Comparison of ENCODE assay signal across 25 mouse cellular contexts in the genomic region with DNA sequence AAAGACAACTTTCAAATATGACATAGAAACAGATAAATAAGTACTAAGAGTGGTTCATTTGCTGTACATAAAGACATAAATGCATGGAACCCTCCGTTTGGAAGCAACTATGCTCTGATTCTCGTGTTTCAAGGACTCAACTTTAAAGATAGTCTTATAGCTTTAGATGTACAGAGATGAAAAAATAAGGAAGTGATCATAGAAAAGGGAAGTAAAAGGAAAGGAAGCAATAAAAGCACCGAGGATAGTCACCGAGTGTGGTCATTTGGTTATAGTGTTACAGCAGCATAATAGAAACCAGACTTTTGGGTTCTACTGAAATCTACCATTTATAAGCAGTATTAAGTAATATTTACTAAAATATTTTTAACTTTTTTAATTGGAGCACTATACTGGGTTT. TPM values are rescaled to one million over a fixed set of nuclear protein-coding genes. Genes with fewer than 3 reads are reported as not detected.
DNase-seq lines count a peak whose midpoint lies in the region; ATAC-seq and TF ChIP-seq lines count a peak whose summit lies in the region.
"Had no signal": no experiment of that assay in that cellular context is flagged by ENCODE, and none has a peak within 500 bp of the region (broad histone marks: within the 10 kb centered on the region; RNA-seq: fewer than 3 reads in every experiment).

No protein-coding gene starts in this region.

- H3K36me3 ChIP-seq in CH12.LX (replicated peaks in 1 of 2; ENCODE audit: control insufficient read depth in 1 of 2, insufficient read depth in 1 of 2, low read length in 1 of 2) = no peaks in the 10 kb centered on the region
- H3K36me3 ChIP-seq in midbrain, postnatal 0 days (ENCODE audit: insufficient read depth, low read length) = no peaks in the 10 kb centered on the region
- H3K36me3 ChIP-seq: embryonic facial prominence, embryonic 12.5 days; forebrain, embryonic 15.5 days; heart, embryonic 12.5 days; hindbrain, embryonic 12.5 days had no signal

- H3K9ac ChIP-seq in CH12.LX (ENCODE audit: insufficient read depth, low read depth) = no peak overlapping the region
- H3K9ac ChIP-seq in midbrain, postnatal 0 days (replicated peaks; ENCODE audit: low read length, poor library complexity, severe bottlenecking) = no peak overlapping the region
- H3K9ac ChIP-seq: embryonic facial prominence, embryonic 12.5 days; forebrain, embryonic 15.5 days; heart, embryonic 12.5 days; hindbrain, embryonic 12.5 days had no signal

- dilution Hi-C loops in CH12.LX (cut with MboI; ENCODE audit: extremely low pct_ligation_motif_present, extremely low pct_unique_long_range_greater_than_20kb, low sequenced_read_pairs) = no loop called here

- H3K9me3 ChIP-seq in CH12.LX (replicated peaks; ENCODE audit: low read length) = no peaks in the 10 kb centered on the region
- no peaks in the 10 kb centered on the region for H3K9me3 ChIP-seq in midbrain, postnatal 0 days (ENCODE audit: low read length)
- H3K9me3 ChIP-seq: embryonic facial prominence, embryonic 12.5 days; forebrain, embryonic 15.5 days; heart, embryonic 12.5 days; hindbrain, embryonic 12.5 days had no signal

- TF ChIP-seq CTCF in CH12.LX (conservative IDR thresholded peaks at IDR 0.05 in 1 of 2, IDR thresholded peaks at IDR 0.05 in 1 of 2; ENCODE audit: low read depth in 2 of 2, low read length in 2 of 2) = no peak
- TF ChIP-seq CTCF in midbrain, postnatal 0 days (IDR thresholded peaks at IDR 0.05) = no peak

- TF ChIP-seq EP300 in CH12.LX (IDR thresholded peaks at IDR 0.05; ENCODE audit: low read length) = peak; percentile 89

- peaks cover 3% of the 10 kb centered on the region for H3K79me2 ChIP-seq in CH12.LX (replicated peaks; ENCODE audit: control insufficient read depth, extremely low read depth, insufficient read depth, poor library complexity, severe bottlenecking)

- no peak overlapping the region for H3K4me2 ChIP-seq in CH12.LX (ENCODE audit: insufficient read depth, low read depth, poor library complexity, severe bottlenecking)
- H3K4me2 ChIP-seq in midbrain, postnatal 0 days (ENCODE audit: low read depth, low read length, poor library complexity, severe bottlenecking) = no peak overlapping the region
- H3K4me2 ChIP-seq: embryonic facial prominence, embryonic 12.5 days; forebrain, embryonic 15.5 days; heart, embryonic 12.5 days; hindbrain, embryonic 12.5 days had no signal

- peak; percentile 76 for DNase-seq in 416B (ENCODE audit: low read depth)
- peak; percentile 62 for DNase-seq in CH12.LX (ENCODE audit: extremely low read depth)
- DNase-seq in cerebellum, postnatal 4 days (ENCODE audit: low spot score in 2 of 2) = no peak
- DNase-seq in neural tube, embryonic 10.5 days (ENCODE audit: extremely low spot score, low spot score) = no peak
- no peak for DNase-seq in midbrain, postnatal 0 days (ENCODE audit: low spot score)
- DNase-seq in adrenal gland, postnatal 14 days = no peak
- DNase-seq: adrenal gland, postnatal 10 days; B cell, adult 2 months; cerebellum, adult 11-12 months; cerebellum, adult 9-11 months; gastrocnemius, postnatal 10 days had no signal

- no peak for TF ChIP-seq POLR2A in CH12.LX (IDR thresholded peaks at IDR 0.05; ENCODE audit: low read depth, low read length)

- no peak for TF ChIP-seq RAD21 in CH12.LX (IDR thresholded peaks at IDR 0.05; ENCODE audit: low read depth, low read length)

- peaks cover 4 to 51% of the 10 kb centered on the region in 2 experiments; a peak in 2 of 4 replicates for H3K4me1 ChIP-seq in CH12.LX (ENCODE audit: control insufficient read depth in 1 of 2, insufficient read depth in 2 of 2)
- no peaks in the 10 kb centered on the region for H3K4me1 ChIP-seq in midbrain, postnatal 0 days (ENCODE audit: insufficient read depth, low read length)
- H3K4me1 ChIP-seq: embryonic facial prominence, embryonic 12.5 days; forebrain, embryonic 15.5 days; heart, embryonic 12.5 days; hindbrain, embryonic 12.5 days had no signal

- ATAC-seq in common myeloid progenitor, adult 5-6 weeks (replicated peaks; ENCODE audit: low read depth, poor library complexity, severe bottlenecking) = peak; percentile 55
- peak; percentile 65 for ATAC-seq in megakaryocyte progenitor cell, adult 5-6 weeks (replicated peaks; ENCODE audit: poor library complexity)
- no peak for ATAC-seq in midbrain, postnatal 0 days (ENCODE audit: low FRiP score)
- ATAC-seq: CD4-positive, CD25-positive, alpha-beta regulatory T cell, adult 4 months; forebrain, embryonic 15.5 days; hindbrain, embryonic 16.5 days; inflammation-experienced regulatory T-cells, adult 6 months; intestine, postnatal 0 days had no signal

- H3K27ac ChIP-seq in CH12.LX (ENCODE audit: insufficient read depth, low read depth) = no peak overlapping the region
- H3K27ac ChIP-seq in midbrain, postnatal 0 days (ENCODE audit: low read depth, low read length) = no peak overlapping the region
- H3K27ac ChIP-seq: embryonic facial prominence, embryonic 12.5 days; forebrain, embryonic 15.5 days; hindbrain, embryonic 12.5 days had no signal

- no peaks in the 10 kb centered on the region for H3K27me3 ChIP-seq in CH12.LX (replicated peaks)
- no peaks in the 10 kb centered on the region for H3K27me3 ChIP-seq in midbrain, postnatal 0 days (ENCODE audit: insufficient read depth, low read length)
- H3K27me3 ChIP-seq: embryonic facial prominence, embryonic 12.5 days; forebrain, embryonic 15.5 days; heart, embryonic 12.5 days; hindbrain, embryonic 12.5 days had no signal

- H3K4me3 ChIP-seq in CH12.LX (replicated peaks in 1 of 3; ENCODE audit: low read depth in 2 of 3, low read length in 2 of 3, poor library complexity in 1 of 3) = no peak overlapping the region
- H3K4me3 ChIP-seq in midbrain, postnatal 0 days (ENCODE audit: low read depth, low read length) = no peak overlapping the region
- H3K4me3 ChIP-seq: embryonic facial prominence, embryonic 12.5 days; forebrain, embryonic 15.5 days; heart, embryonic 12.5 days; hindbrain, embryonic 12.5 days had no signal

- in situ Hi-C loops in CH12.LX (cut with MboI; ENCODE audit: low pct_ligation_motif_present, low pct_unique_long_range_greater_than_20kb, low sequenced_read_pairs) = no loop called here

- WGBS in midbrain, postnatal 0 days = 76% methylated on average over 4 of the region's 4 CpGs

TF ChIP-seq in CH12.LX, 34 proteins besides CTCF, POLR2A, EP300 and RAD21 (continues in another document):
- TF ChIP-seq ETS1 (conservative IDR thresholded peaks at IDR 0.05; ENCODE audit: low read depth, low read length) (no peak), MYC (IDR thresholded peaks at IDR 0.05; ENCODE audit: low read depth, low read length) (no peak), NRF1 (IDR thresholded peaks at IDR 0.05; ENCODE audit: low read depth, low read length) (no peak), MAFK (IDR thresholded peaks at IDR 0.05; ENCODE audit: insufficient replicate concordance, low read length) (no peak), POLR2AphosphoS2 (IDR thresholded peaks at IDR 0.05; ENCODE audit: low read depth, low read length) (no peak), MXI1 (IDR thresholded peaks at IDR 0.05; ENCODE audit: low read depth, low read length) (no peak), PAX5 (IDR thresholded peaks at IDR 0.05; ENCODE audit: low read length) (no peak), ZC3H11A (IDR thresholded peaks at IDR 0.05; ENCODE audit: low read depth, low read length) (no peak), MAZ (IDR thresholded peaks at IDR 0.05; ENCODE audit: low read depth, low read length) (no peak), CHD1 (IDR thresholded peaks at IDR 0.05; ENCODE audit: low read depth, low read length) (no peak), KAT2A (IDR thresholded peaks at IDR 0.05; ENCODE audit: insufficient replicate concordance, low read length) (no peak), RCOR1 (conservative IDR thresholded peaks at IDR 0.05; ENCODE audit: low read depth, low read length) (no peak), CHD2 (IDR thresholded peaks at IDR 0.05; ENCODE audit: low read length) (no peak), MEF2A (IDR thresholded peaks at IDR 0.05; ENCODE audit: borderline replicate concordance, low read depth, low read length) (no peak), JUND (conservative IDR thresholded peaks at IDR 0.05; ENCODE audit: low read depth, low read length) (no peak), ELF1 (IDR thresholded peaks at IDR 0.05; ENCODE audit: low read depth, low read length) (no peak), IRF4 (IDR thresholded peaks at IDR 0.05; ENCODE audit: low read depth, low read length) (peak; percentile 78), HCFC1 (IDR thresholded peaks at IDR 0.05; ENCODE audit: low read depth, low read length) (no peak), BHLHE40 (IDR thresholded peaks at IDR 0.05; ENCODE audit: low read depth, low read length) (no peak), USF1 (IDR thresholded peaks at IDR 0.05; ENCODE audit: low read depth, low read length) (no peak), GABPA (IDR thresholded peaks at IDR 0.05; ENCODE audit: insufficient replicate concordance, low read depth, low read length) (no peak), MAX (IDR thresholded peaks at IDR 0.05; ENCODE audit: low read length) (no peak), E2F4 (IDR thresholded peaks at IDR 0.05; ENCODE audit: insufficient replicate concordance, low read depth, low read length) (0 out of 2 replicates have a peak, but pooled peaks have one; percentile 36), ZNF384 (IDR thresholded peaks at IDR 0.05; ENCODE audit: low read depth, low read length) (peak; percentile 57)

RNA-seq across cellular contexts. Expression of a gene that starts 4.0 kb away (rescaled TPM):
- total RNA-seq in CH12.LX (2012; rRNA removed) = 26.0 and 28.1 TPM in 2 replicates
- 55.1 and 68.0 TPM in 2 replicates for total RNA-seq in CH12.LX (2014; rRNA removed)
- polyA plus RNA-seq in CH12.LX (2012; ENCODE audit: insufficient read length, low read depth) = 48.5 and 48.9 TPM in 2 replicates
- 85.8 and 126 TPM in 2 replicates for total RNA-seq in common myeloid progenitor, adult 5-6 weeks (2017)
- 30.7 and 51.7 TPM in 2 replicates for total RNA-seq in megakaryocyte progenitor cell, adult 5-6 weeks (2015)
- total RNA-seq in megakaryocyte progenitor cell, adult 5-6 weeks (2017) = 35.8 and 50.3 TPM in 2 replicates
- total RNA-seq in midbrain, postnatal 0 days (2014; rRNA removed) = not detected in 2 replicates
- not detected in 2 replicates for polyA plus RNA-seq in midbrain, postnatal 0 days (2015; fragmentation: Nextera tagmentation; extraction: Ambion mirVana)
- 1.1 and 6.3 TPM in 2 replicates for total RNA-seq in adrenal gland, postnatal 14 days (2021)
- polyA plus RNA-seq: forebrain, embryonic 15.5 days; hindbrain, embryonic 12.5 days had no signal

RNA-seq across cellular contexts. Expression of a gene that starts 38.7 kb away (rescaled TPM):
- total RNA-seq in CH12.LX (2012; rRNA removed) (0.13 and 0.17 TPM in 2 replicates), CH12.LX (2014; rRNA removed) (0.08 and 0.24 TPM in 2 replicates)
- polyA plus RNA-seq in CH12.LX (2012; ENCODE audit: insufficient read length, low read depth) = 0.13 TPM in 1 of 2 replicates, not detected in the other
- not detected in 2 replicates for total RNA-seq in common myeloid progenitor, adult 5-6 weeks (2017)
- total RNA-seq in megakaryocyte progenitor cell, adult 5-6 weeks (2015) = not detected in 2 replicates
- not detected in 2 replicates for total RNA-seq in megakaryocyte progenitor cell, adult 5-6 weeks (2017)
- total RNA-seq in midbrain, postnatal 0 days (2014; rRNA removed) = 0.47 and 0.77 TPM in 2 replicates
- 0.12 and 0.52 TPM in 2 replicates for polyA plus RNA-seq in midbrain, postnatal 0 days (2015; fragmentation: Nextera tagmentation; extraction: Ambion mirVana)
- total RNA-seq in adrenal gland, postnatal 14 days (2021) = 0.38 and 0.59 TPM in 2 replicates
- total RNA-seq: gastrocnemius, postnatal 10 days; heart, adult 8-10 months; heart, postnatal 25 days had no signal
- polyA plus RNA-seq: CD4-positive, CD25-positive, alpha-beta regulatory T cell, adult 4 months; gonadal fat pad, adult 2 months; heart, embryonic 16.5 days; inflammation-experienced regulatory T-cells, adult 6 months; intestine, postnatal 0 days had no signal

Comparison
In these comparisons a context has a peak if more than half of its experiments do, and no peak if none do; other contexts are left out.
1. DNase-seq: peak in 416B (single experiment) and CH12.LX (single experiment); none in cerebellum, postnatal 4 days (0 of 2), neural tube, embryonic 10.5 days (single experiment), midbrain, postnatal 0 days (single experiment) and adrenal gland, postnatal 14 days (single experiment).